Mouse (Mus musculus) limb, embryonic 14.5 days (tissue): ENCODE measurements at regions not wholly inside any gene's neighbourhood (a gene's known extent, or its start where the extent isn't known, plus 50 kb on each side); places are given as distances from the start of the nearest gene placed in this dataset.

ENCODE experiments used
- ATAC-seq: fragments of 200-750 bp; cut with Nextera tagmentation; 2 replicates; pipeline ENCODE4 v1.8.0; 2017; ENCODE audit warnings: low read depth, moderate number of reproducible peaks, moderate TSS enrichment; ENCODE audit not compliant: low FRiP score
- DNase-seq: peaks from one replicate; pipeline ENCODE4 v3.0.0-alpha.2; 2015; ENCODE audit warnings: low spot score
- H3K27ac ChIP-seq: fragments of 300-500 bp; sonication (generic); replicated peaks from 2 replicates; pipeline ENCODE4 v1.5.1; 2014; ENCODE audit warnings: low read depth, mild to moderate bottlenecking, low read length, moderate library complexity, mixed read lengths
- H3K27me3 ChIP-seq: fragments of 300-500 bp; sonication (generic); 2 replicates; pipeline ENCODE4 v1.6.1; 2014; ENCODE audit warnings: low read length, mixed read lengths; ENCODE audit not compliant: control insufficient read depth, insufficient read depth
- H3K36me3 ChIP-seq: fragments of 300-500 bp; sonication (generic); 2 replicates; pipeline ENCODE4 v1.6.1; 2014; ENCODE audit warnings: mild to moderate bottlenecking, low read length, moderate library complexity, mixed read lengths; ENCODE audit not compliant: control insufficient read depth, insufficient read depth
- H3K4me1 ChIP-seq: fragments of 300-500 bp; sonication (generic); 2 replicates; pipeline ENCODE4 v1.6.1; 2014; ENCODE audit warnings: antibody characterized with exemption, low read length, mixed read lengths; ENCODE audit not compliant: control insufficient read depth, insufficient read depth
- H3K4me2 ChIP-seq: fragments of 300-500 bp; sonication (generic); replicated peaks from 2 replicates; pipeline ENCODE4 v1.6.1; 2014; ENCODE audit warnings: low read depth, mild to moderate bottlenecking, low read length, moderate library complexity; ENCODE audit not compliant: severe bottlenecking
- H3K4me3 ChIP-seq: fragments of 300-500 bp; sonication (generic); replicated peaks from 2 replicates; pipeline ENCODE4 v1.5.1; 2014; ENCODE audit warnings: low read length
- H3K9ac ChIP-seq: fragments of 300-500 bp; sonication (generic); 2 replicates; pipeline ENCODE4 v1.6.1; 2014; ENCODE audit warnings: mild to moderate bottlenecking, low read depth, low read length, moderate library complexity; ENCODE audit not compliant: severe bottlenecking
- H3K9me3 ChIP-seq: fragments of 300-500 bp; sonication (generic); 2 replicates; pipeline ENCODE4 v1.6.1; 2016; ENCODE audit warnings: low read length; ENCODE audit not compliant: control insufficient read depth
- POLR2A ChIP-seq: fragments of 200-500 bp; IDR thresholded peaks from 2 replicates; pipeline ENCODE4 v1.8.0; 2012; ENCODE audit warnings: inconsistent platforms, mild to moderate bottlenecking, moderate library complexity, borderline replicate concordance; ENCODE audit not compliant: insufficient read depth, insufficient read length; ENCODE audit errors: extremely low read depth
- WGBS: fragments of 180-500 bp; shearing (Covaris S2); extraction: QIAGEN DNeasy Blood & Tissue Kit; methylation state at CpG from one replicate; pipeline ENCODE4 v1.1.7; 2014; 5-methylcytosine and 5-hydroxymethylcytosine counted together

- Histone ChIP-seq H3K4me2 (no peak overlapping the region), H3K9me3 (no peaks in the 10 kb centered on the region), H3K4me3 (no peak overlapping the region), H3K4me1 (no peaks in the 10 kb centered on the region), H3K9ac (no peak overlapping the region), H3K27ac (no peak overlapping the region), H3K27me3 (no peaks in the 10 kb centered on the region), H3K36me3 (no peaks in the 10 kb centered on the region)
- no peak for TF ChIP-seq POLR2A
- WGBS = 67% methylated on average over 1 of the region's 1 CpGs
- DNase-seq (no peak), ATAC-seq (no peak)
Measured at GRCm38 (mm10) chr3:62196679-62197078, 141.5 kb upstream of the Arhgef26 start.

GRCm38 (mm10) chr3:62215806-62216205 is 122.3 kb upstream of the Arhgef26 start:
- H3K4me1 ChIP-seq = no peaks in the 10 kb centered on the region
- no peak overlapping the region for H3K4me2 ChIP-seq
- H3K36me3 ChIP-seq = no peaks in the 10 kb centered on the region
- peak; percentile 69 for DNase-seq
- no peak overlapping the region for H3K4me3 ChIP-seq
- ATAC-seq = no peak
- H3K27me3 ChIP-seq = no peaks in the 10 kb centered on the region
- no peak for TF ChIP-seq POLR2A
- no peaks in the 10 kb centered on the region for H3K9me3 ChIP-seq
- no peak overlapping the region for H3K27ac ChIP-seq
- no peak overlapping the region for H3K9ac ChIP-seq

- no peaks in the 10 kb centered on the region for H3K27me3 ChIP-seq
- H3K4me3 ChIP-seq = no peak overlapping the region
- TF ChIP-seq POLR2A = no peak
- DNase-seq = no peak
- no peak overlapping the region for H3K27ac ChIP-seq
- H3K4me1 ChIP-seq = no peaks in the 10 kb centered on the region
- H3K36me3 ChIP-seq = no peaks in the 10 kb centered on the region
- 82% methylated on average over 1 of the region's 1 CpGs for WGBS
- H3K9me3 ChIP-seq = no peaks in the 10 kb centered on the region
- no peak overlapping the region for H3K9ac ChIP-seq
- no peak for ATAC-seq
- H3K4me2 ChIP-seq = no peak overlapping the region
Measured at GRCm38 (mm10) chr3:62217335-62217734, 120.8 kb upstream of the Arhgef26 start.

GRCm38 (mm10) chr3:62227697-62228096 is 110.4 kb upstream of the Arhgef26 start:
- Histone ChIP-seq H3K9ac (no peak overlapping the region), H3K9me3 (no peaks in the 10 kb centered on the region), H3K27me3 (no peaks in the 10 kb centered on the region), H3K27ac (no peak overlapping the region), H3K4me2 (no peak overlapping the region), H3K4me1 (no peaks in the 10 kb centered on the region), H3K36me3 (no peaks in the 10 kb centered on the region), H3K4me3 (no peak overlapping the region)
- no peak for TF ChIP-seq POLR2A
- ATAC-seq (no peak), DNase-seq (no peak)
- WGBS = 45% methylated on average over 2 of the region's 2 CpGs

GRCm38 (mm10) chr3:62228156-62228555 is 110.0 kb upstream of the Arhgef26 start:
- no peaks in the 10 kb centered on the region for H3K36me3 ChIP-seq
- H3K4me1 ChIP-seq = no peaks in the 10 kb centered on the region
- DNase-seq (no peak), ATAC-seq (no peak)
- no peak for TF ChIP-seq POLR2A
- no peak overlapping the region for H3K27ac ChIP-seq
- H3K9me3 ChIP-seq = no peaks in the 10 kb centered on the region
- H3K4me2 ChIP-seq = no peak overlapping the region
- H3K4me3 ChIP-seq = no peak overlapping the region
- H3K27me3 ChIP-seq = no peaks in the 10 kb centered on the region
- H3K9ac ChIP-seq = no peak overlapping the region
- WGBS = 83% methylated on average over 3 of the region's 3 CpGs

GRCm38 (mm10) chr3:62241031-62241430 is 97.1 kb upstream of the Arhgef26 start:
- no peak overlapping the region for H3K27ac ChIP-seq
- no peak for TF ChIP-seq POLR2A
- H3K4me3 ChIP-seq = no peak overlapping the region
- WGBS = 61% methylated on average over 3 of the region's 3 CpGs
- H3K27me3 ChIP-seq = no peaks in the 10 kb centered on the region
- H3K4me2 ChIP-seq = no peak overlapping the region
- ATAC-seq (peak; percentile 44; the same call in 1 of the 2 replicates), DNase-seq (peak; percentile 24)
- no peaks in the 10 kb centered on the region for H3K9me3 ChIP-seq
- H3K4me1 ChIP-seq = no peaks in the 10 kb centered on the region
- no peaks in the 10 kb centered on the region for H3K36me3 ChIP-seq
- no peak overlapping the region for H3K9ac ChIP-seq
